ENCODE assay signal across 21 mouse cellular contexts in the genomic region with DNA sequence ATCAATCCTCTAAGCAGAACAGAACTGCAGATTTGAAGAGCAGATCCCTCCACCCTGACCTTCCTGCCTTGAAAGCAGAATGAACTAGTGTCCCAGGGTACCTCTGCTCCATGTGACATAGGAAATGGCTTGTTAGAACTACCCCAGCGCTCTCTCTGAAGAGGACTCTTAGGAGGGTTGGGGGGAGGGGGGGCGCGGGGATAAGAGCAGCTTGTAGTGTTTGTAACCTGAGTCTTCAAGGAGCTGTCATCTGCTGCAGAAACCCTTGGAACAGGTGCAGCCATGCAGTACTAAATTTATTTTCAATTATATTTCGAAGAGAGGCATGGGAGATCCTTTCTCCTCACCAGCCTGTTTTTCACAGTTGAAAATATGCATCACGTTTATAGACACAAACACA. TPM values are rescaled to one million over a fixed set of nuclear protein-coding genes. Genes with fewer than 3 reads are reported as not detected.
DNase-seq lines count a peak whose midpoint lies in the region; ATAC-seq and TF ChIP-seq lines count a peak whose summit lies in the region.
"Had no signal": no experiment of that assay in that cellular context is flagged by ENCODE, and none has a peak within 500 bp of the region (broad histone marks: within the 10 kb centered on the region; RNA-seq: fewer than 3 reads in every experiment).

No protein-coding gene starts in this region.

- no peaks in the 10 kb centered on the region for H3K27me3 ChIP-seq in forebrain, embryonic 14.5 days (replicated peaks; ENCODE audit: control insufficient read depth, insufficient read depth, low read length)
- no peaks in the 10 kb centered on the region for H3K27me3 ChIP-seq in forebrain, postnatal 0 days (ENCODE audit: insufficient read depth, low read length)
- H3K27me3 ChIP-seq in limb, embryonic 13.5 days: no peaks in the 10 kb centered on the region
- H3K27me3 ChIP-seq in limb, embryonic 10.5 days (ENCODE audit: low read depth, poor library complexity, severe bottlenecking): no peaks in the 10 kb centered on the region
- no peaks in the 10 kb centered on the region for H3K27me3 ChIP-seq in forebrain, embryonic 16.5 days (replicated peaks; ENCODE audit: control insufficient read depth, insufficient read depth, low read length)
- H3K27me3 ChIP-seq: embryonic facial prominence, embryonic 15.5 days; midbrain, embryonic 12.5 days; neural tube, embryonic 15.5 days had no signal

- WGBS in forebrain, embryonic 14.5 days: 47% methylated on average over 5 of the region's 5 CpGs
- WGBS in forebrain, postnatal 0 days: 42% methylated on average over 5 of the region's 5 CpGs
- WGBS in limb, embryonic 13.5 days: 51% methylated on average over 5 of the region's 5 CpGs
- WGBS in limb, embryonic 10.5 days: 57% methylated on average over 5 of the region's 5 CpGs
- WGBS in forebrain, embryonic 16.5 days: 37% methylated on average over 5 of the region's 5 CpGs

- no peak overlapping the region for H3K27ac ChIP-seq in forebrain, embryonic 14.5 days (ENCODE audit: low read depth, low read length)
- H3K27ac ChIP-seq in forebrain, postnatal 0 days (ENCODE audit: low read depth, low read length): no peak overlapping the region
- H3K27ac ChIP-seq in limb, embryonic 13.5 days: no peak overlapping the region
- H3K27ac ChIP-seq in limb, embryonic 10.5 days: no peak overlapping the region
- no peak overlapping the region for H3K27ac ChIP-seq in forebrain, embryonic 16.5 days (ENCODE audit: low read length)
- H3K27ac ChIP-seq: embryonic facial prominence, embryonic 15.5 days; midbrain, embryonic 12.5 days; neural tube, embryonic 15.5 days had no signal

- ATAC-seq in forebrain, embryonic 14.5 days: 0 out of 2 replicates have a peak, but pooled peaks have one; percentile 37
- ATAC-seq in forebrain, postnatal 0 days: no peak
- peak; percentile 56; the same call in 1 of the 2 replicates for ATAC-seq in limb, embryonic 13.5 days (ENCODE audit: low FRiP score, low read depth)
- ATAC-seq in forebrain, embryonic 16.5 days: peak; percentile 57; the same call in 1 of the 2 replicates
- ATAC-seq: hindbrain, embryonic 16.5 days; intestine, postnatal 0 days had no signal

- DNase-seq in forebrain, embryonic 14.5 days (ENCODE audit: low spot score): no peak
- DNase-seq in forebrain, postnatal 0 days: no peak
- no peak for DNase-seq in limb, embryonic 10.5 days (ENCODE audit: low spot score)
- DNase-seq in ZHBTc4 (ENCODE audit: low read depth, low spot score) (peak; percentile 27), adipocyte (ENCODE audit: low spot score) (no peak)
- no peak for DNase-seq in thymus, postnatal 4 days
- DNase-seq: adrenal gland, adult 2 months; cerebellum, adult 9-10 months; heart, postnatal 14 days; liver; lung, postnatal 4 days; spleen, adult 18-20 months; thymus, postnatal 25 days had no signal

- no peak overlapping the region for H3K4me3 ChIP-seq in forebrain, embryonic 14.5 days (ENCODE audit: low read depth, low read length)
- no peak overlapping the region for H3K4me3 ChIP-seq in forebrain, postnatal 0 days (ENCODE audit: low read depth, low read length)
- H3K4me3 ChIP-seq in limb, embryonic 13.5 days: no peak overlapping the region
- H3K4me3 ChIP-seq in limb, embryonic 10.5 days: no peak overlapping the region
- no peak overlapping the region for H3K4me3 ChIP-seq in forebrain, embryonic 16.5 days (replicated peaks; ENCODE audit: low read length)
- H3K4me3 ChIP-seq: embryonic facial prominence, embryonic 15.5 days; midbrain, embryonic 12.5 days; neural tube, embryonic 15.5 days had no signal

- no peak for TF ChIP-seq CTCF in forebrain, postnatal 0 days (IDR thresholded peaks at IDR 0.05; ENCODE audit: low read depth)

- H3K36me3 ChIP-seq in forebrain, embryonic 14.5 days (ENCODE audit: control insufficient read depth, insufficient read depth, low read length): no peaks in the 10 kb centered on the region
- H3K36me3 ChIP-seq in forebrain, postnatal 0 days (ENCODE audit: insufficient read depth): no peaks in the 10 kb centered on the region
- H3K36me3 ChIP-seq in limb, embryonic 13.5 days: no peaks in the 10 kb centered on the region
- no peaks in the 10 kb centered on the region for H3K36me3 ChIP-seq in limb, embryonic 10.5 days
- no peaks in the 10 kb centered on the region for H3K36me3 ChIP-seq in forebrain, embryonic 16.5 days (ENCODE audit: control insufficient read depth, insufficient read depth)
- H3K36me3 ChIP-seq: embryonic facial prominence, embryonic 15.5 days; midbrain, embryonic 12.5 days; neural tube, embryonic 15.5 days had no signal

- no peaks in the 10 kb centered on the region; the same call in 1 of the 2 replicates for H3K4me1 ChIP-seq in forebrain, embryonic 14.5 days (ENCODE audit: control insufficient read depth, insufficient read depth, low read length)
- no peaks in the 10 kb centered on the region for H3K4me1 ChIP-seq in forebrain, postnatal 0 days (ENCODE audit: insufficient read depth)
- H3K4me1 ChIP-seq in limb, embryonic 13.5 days: peaks cover 3% of the 10 kb centered on the region; the same call in 1 of the 2 replicates
- H3K4me1 ChIP-seq in limb, embryonic 10.5 days: no peaks in the 10 kb centered on the region
- H3K4me1 ChIP-seq in forebrain, embryonic 16.5 days (replicated peaks; ENCODE audit: control insufficient read depth, insufficient read depth, low read length): peaks cover 6% of the 10 kb centered on the region; the same call in 1 of the 2 replicates
- H3K4me1 ChIP-seq: embryonic facial prominence, embryonic 15.5 days had no signal

- H3K9ac ChIP-seq in forebrain, embryonic 14.5 days (ENCODE audit: low read length): no peak overlapping the region
- no peak overlapping the region for H3K9ac ChIP-seq in forebrain, postnatal 0 days
- H3K9ac ChIP-seq in limb, embryonic 13.5 days: no peak overlapping the region
- no peak overlapping the region for H3K9ac ChIP-seq in forebrain, embryonic 16.5 days (replicated peaks; ENCODE audit: low read depth, low read length)
- H3K9ac ChIP-seq: embryonic facial prominence, embryonic 15.5 days; midbrain, embryonic 12.5 days; neural tube, embryonic 15.5 days had no signal

- H3K9me3 ChIP-seq in forebrain, embryonic 14.5 days (replicated peaks; ENCODE audit: control insufficient read depth, low read length): no peaks in the 10 kb centered on the region
- H3K9me3 ChIP-seq in forebrain, postnatal 0 days (ENCODE audit: low read length): no peaks in the 10 kb centered on the region
- no peaks in the 10 kb centered on the region for H3K9me3 ChIP-seq in limb, embryonic 13.5 days
- H3K9me3 ChIP-seq in limb, embryonic 10.5 days (replicated peaks): no peaks in the 10 kb centered on the region
- H3K9me3 ChIP-seq in forebrain, embryonic 16.5 days (ENCODE audit: control insufficient read depth, low read length): no peaks in the 10 kb centered on the region
- H3K9me3 ChIP-seq: embryonic facial prominence, embryonic 15.5 days; midbrain, embryonic 12.5 days; neural tube, embryonic 15.5 days had no signal

- no peak overlapping the region for H3K4me2 ChIP-seq in forebrain, embryonic 14.5 days (ENCODE audit: low read length)
- H3K4me2 ChIP-seq in forebrain, postnatal 0 days (ENCODE audit: low read depth): no peak overlapping the region
- no peak overlapping the region for H3K4me2 ChIP-seq in limb, embryonic 13.5 days (replicated peaks)
- H3K4me2 ChIP-seq in forebrain, embryonic 16.5 days (ENCODE audit: low read length): no peak overlapping the region
- H3K4me2 ChIP-seq: embryonic facial prominence, embryonic 15.5 days; heart, embryonic 11.5 days; midbrain, embryonic 12.5 days; neural tube, embryonic 15.5 days had no signal

RNA-seq across cellular contexts. Expression of a gene that starts 30.9 kb away (rescaled TPM):
- polyA plus RNA-seq in forebrain, embryonic 14.5 days (2014; fragmentation: Nextera tagmentation; extraction: Ambion mirVana): 0.74 and 1.4 TPM in 2 replicates
- 8.0 and 9.1 TPM in 2 replicates for total RNA-seq in forebrain, postnatal 0 days (2014; rRNA removed)
- 1.3 and 2.4 TPM in 2 replicates for polyA plus RNA-seq in forebrain, postnatal 0 days (2015; fragmentation: Nextera tagmentation; extraction: Ambion mirVana)
- 2.9 and 3.3 TPM in 2 replicates for polyA plus RNA-seq in limb, embryonic 13.5 days (2015; fragmentation: Nextera tagmentation; extraction: Ambion mirVana)
- 0.53 and 0.83 TPM in 2 replicates for polyA plus RNA-seq in limb, embryonic 10.5 days (2016; fragmentation: Nextera tagmentation; extraction: Ambion mirVana)
- polyA plus RNA-seq in forebrain, embryonic 16.5 days (2015; fragmentation: Nextera tagmentation; extraction: Ambion mirVana): 1.4 and 1.7 TPM in 2 replicates
